Mouse (Mus musculus) MEL (cell line): ENCODE data around the gene Chmp5. TPM values are rescaled to one million over a fixed set of nuclear protein-coding genes. Genes with fewer than 3 reads are reported as not detected.
A peak's percentile ranks its signal among the peaks of the same experiment; 100 is the strongest.

Experiments
- DNase-seq: peaks from one replicate; pipeline ENCODE4 v3.0.0; 2011; ENCODE audit warnings: low read depth, low spot score
- H3K27ac ChIP-seq: 2 replicates; pipeline ENCODE4 v1.5.1; 2012; ENCODE audit warnings: low read depth, mild to moderate bottlenecking, control low read depth, low read length, moderate library complexity; ENCODE audit not compliant: control insufficient read depth
- H3K27me3 ChIP-seq, 2 experiments: fragments of 150-350 bp in 1 of 2; sonication (generic) in 1 of 2; 2 replicates each; pipeline ENCODE4 v1.6.1; 2012; ENCODE audit warnings: low read length in 2 of 2, mild to moderate bottlenecking in 2 of 2, improper control_type of control experiment in 1 of 2, moderate library complexity in 1 of 2; ENCODE audit not compliant: insufficient read depth in 2 of 2, control insufficient read depth in 1 of 2
- H3K36me3 ChIP-seq, 2 experiments: 2 replicates each; pipeline ENCODE4 v1.6.1; 2012 to 2014; ENCODE audit warnings: low read length in 2 of 2, improper control_type of control experiment in 1 of 2, inconsistent platforms in 1 of 2, mild to moderate bottlenecking in 1 of 2; ENCODE audit not compliant: insufficient read depth in 2 of 2, control insufficient read depth in 1 of 2
- H3K4me1 ChIP-seq, 2 experiments: fragments of 150-350 bp in 1 of 2; sonication (generic) in 1 of 2; 2 replicates each; pipeline ENCODE4 v1.6.1; 2012; ENCODE audit warnings: low read length in 2 of 2, improper control_type of control experiment in 1 of 2, mild to moderate bottlenecking in 1 of 2; ENCODE audit not compliant: insufficient read depth in 2 of 2, control insufficient read depth in 1 of 2
- H3K4me3 ChIP-seq, 2 experiments: fragments of 150-350 bp in 1 of 2; sonication (generic) in 1 of 2; 2 replicates each; pipeline ENCODE4 v1.5.1; 2012; ENCODE audit warnings: low read depth in 2 of 2, low read length in 2 of 2, mild to moderate bottlenecking in 2 of 2, moderate library complexity in 2 of 2, control low read depth in 1 of 2, improper control_type of control experiment in 1 of 2; ENCODE audit not compliant: control insufficient read depth in 1 of 2, insufficient read depth in 1 of 2
- H3K79me2 ChIP-seq: 2 replicates; pipeline ENCODE4 v1.6.1; 2012; ENCODE audit warnings: mild to moderate bottlenecking, low read length, moderate library complexity; ENCODE audit not compliant: control insufficient read depth, poor library complexity, insufficient read depth
- H3K9ac ChIP-seq: 2 replicates; pipeline ENCODE4 v1.6.1; 2012; ENCODE audit warnings: low read depth, mild to moderate bottlenecking, control low read depth, low read length, moderate library complexity; ENCODE audit not compliant: control insufficient read depth, poor library complexity, severe bottlenecking
- H3K9me3 ChIP-seq: fragments of 150-350 bp; sonication (generic); replicated peaks from 2 replicates; pipeline ENCODE4 v1.6.1; 2012; ENCODE audit warnings: mild to moderate bottlenecking, low read length, improper control_type of control experiment, moderate library complexity; ENCODE audit not compliant: insufficient read depth
- CHD1 ChIP-seq: IDR thresholded peaks from 2 replicates; pipeline ENCODE4 v1.6.1; 2012; ENCODE audit warnings: low read depth, mild to moderate bottlenecking, inconsistent platforms, low read length, improper control_type of control experiment
- CHD2 ChIP-seq: IDR thresholded peaks from 2 replicates; pipeline ENCODE4 v1.6.1; 2011; ENCODE audit warnings: low read length, improper control_type of control experiment
- E2F4 ChIP-seq: IDR thresholded peaks from 2 replicates; pipeline ENCODE4 v1.6.1; 2011; ENCODE audit warnings: low read depth, low read length, improper control_type of control experiment, borderline replicate concordance
- EP300 ChIP-seq, 2 experiments: IDR thresholded peaks; 2 replicates each; pipeline ENCODE4 v1.6.1; 2011; ENCODE audit warnings: improper control_type of control experiment in 2 of 2, low read length in 2 of 2, low read depth in 1 of 2, mild to moderate bottlenecking in 1 of 2
- JUND ChIP-seq: IDR thresholded peaks from 2 replicates; pipeline ENCODE4 v1.6.1; 2011; ENCODE audit warnings: low read depth, mild to moderate bottlenecking, improper control_type of control experiment, low read length
- MAX ChIP-seq: IDR thresholded peaks from 2 replicates; pipeline ENCODE4 v1.6.1; 2011; ENCODE audit warnings: low read length, improper control_type of control experiment
- MEF2A ChIP-seq: IDR thresholded peaks from 2 replicates; pipeline ENCODE4 v1.6.1; 2014; ENCODE audit warnings: low read depth, mild to moderate bottlenecking, inconsistent platforms, low read length, improper control_type of control experiment; ENCODE audit not compliant: poor library complexity, insufficient replicate concordance, severe bottlenecking; ENCODE audit errors: extremely low read depth
- MXI1 ChIP-seq: IDR thresholded peaks from 2 replicates; pipeline ENCODE4 v1.6.1; 2011; ENCODE audit warnings: mild to moderate bottlenecking, low read depth, low read length, improper control_type of control experiment
- MYC ChIP-seq: IDR thresholded peaks from 2 replicates; pipeline ENCODE4 v1.6.1; 2011; ENCODE audit warnings: low read depth, mild to moderate bottlenecking, low read length, improper control_type of control experiment, moderate library complexity
- POLR2AphosphoS2 ChIP-seq: IDR thresholded peaks from 2 replicates; pipeline ENCODE4 v1.6.1; 2011; ENCODE audit warnings: low read length, improper control_type of control experiment
- POLR2AphosphoS5 ChIP-seq: IDR thresholded peaks from 2 replicates; pipeline ENCODE4 v1.6.1; 2012; ENCODE audit warnings: low read depth, borderline replicate concordance, mild to moderate bottlenecking, inconsistent platforms, low read length, moderate library complexity, mixed read lengths
- SIN3A ChIP-seq: IDR thresholded peaks from 2 replicates; pipeline ENCODE4 v1.6.1; 2012; ENCODE audit warnings: low read length, improper control_type of control experiment, inconsistent platforms
- SMC3 ChIP-seq: IDR thresholded peaks from 2 replicates; pipeline ENCODE4 v1.6.1; 2011; ENCODE audit warnings: low read depth, low read length, improper control_type of control experiment
- TAL1 ChIP-seq: IDR thresholded peaks from 2 replicates; pipeline ENCODE4 v1.6.1; 2012; ENCODE audit warnings: mild to moderate bottlenecking, inconsistent platforms, low read length, moderate library complexity, mixed read lengths
- TCF12 ChIP-seq: IDR thresholded peaks from 2 replicates; pipeline ENCODE4 v1.6.1; 2014; ENCODE audit warnings: low read depth, mild to moderate bottlenecking, inconsistent platforms, low read length, improper control_type of control experiment, moderate library complexity
- USF1 ChIP-seq: IDR thresholded peaks from 2 replicates; pipeline ENCODE4 v1.6.1; 2014; ENCODE audit warnings: low read depth, mild to moderate bottlenecking, inconsistent platforms, low read length, improper control_type of control experiment, moderate library complexity
- USF2 ChIP-seq, 2 experiments: IDR thresholded peaks; 2 replicates each; pipeline ENCODE4 v1.6.1; 2011 to 2012; ENCODE audit warnings: improper control_type of control experiment in 2 of 2, low read length in 2 of 2, borderline replicate concordance in 1 of 2, inconsistent platforms in 1 of 2, low read depth in 1 of 2, mild to moderate bottlenecking in 1 of 2; ENCODE audit not compliant: insufficient read depth in 1 of 2
- ZC3H11A ChIP-seq: IDR thresholded peaks from 2 replicates; pipeline ENCODE4 v1.6.1; 2012; ENCODE audit warnings: low read depth, mild to moderate bottlenecking, inconsistent platforms, low read length, improper control_type of control experiment
- polyA plus RNA-seq, 2 experiments: library from polyadenylated mRNA; stranded (reverse) in 1 of 2; unstranded in 1 of 2; fragments of >175 nt in 1 of 2; fragments of >200 nt in 1 of 2; gene quantifications; 2 replicates each; pipeline versions ENCODE4 v1.2.1 to v1.2.4; 2012; ENCODE audit warnings: low replicate concordance in 2 of 2, low read depth in 1 of 2; ENCODE audit not compliant: insufficient read length in 2 of 2, insufficient read depth in 1 of 2, missing spikeins in 1 of 2
- total RNA-seq: library from RNA; depleted of rRNA; stranded (reverse); fragments of 300-350 nt; gene quantifications from 2 replicates; pipeline ENCODE4 v1.2.3, GENCODE M21; 2012

The Chmp5 gene
- total and polyA plus RNA-seq, 3 experiments = 34.7 to 38.5 TPM; not detected in 1

GRCm38 (mm10) chr4:40948160-40948708, at the start of gene Chmp5, which contains the start of gene Bag1 (continued):
- TF ChIP-seq POLR2AphosphoS2 (peak; percentile 58), JUND (no peak), SIN3A (peak; percentile 94)

DNA sequence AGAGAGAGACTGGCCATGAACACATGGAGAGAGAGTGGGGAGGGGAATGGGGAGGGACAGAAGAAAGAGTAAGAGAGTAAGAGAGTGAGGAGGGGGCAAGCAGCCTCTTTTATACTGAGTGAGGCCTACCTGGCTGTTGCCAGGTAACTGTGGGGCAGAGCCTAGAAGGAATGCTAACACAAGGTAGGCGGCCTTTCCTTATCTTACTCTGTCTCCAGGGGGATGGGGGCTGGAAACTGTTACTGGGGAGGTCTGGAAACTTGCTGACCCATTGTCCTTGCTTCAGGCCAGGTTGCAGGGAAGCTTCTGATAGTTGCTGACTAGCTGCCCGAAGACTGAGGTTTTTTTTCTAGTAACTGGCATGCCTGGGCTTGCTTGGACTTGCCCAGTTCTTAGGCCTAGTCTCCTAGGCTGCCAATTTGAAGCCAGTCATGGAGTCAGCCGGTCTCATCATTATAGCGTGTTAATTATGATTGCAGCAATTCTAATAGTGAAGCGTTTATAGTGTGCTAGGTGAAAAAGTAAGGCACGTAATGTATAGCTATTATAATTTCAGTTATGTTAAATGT, 49.6 kb upstream of the Chmp5 start:
- Histone ChIP-seq H3K27ac (no peak overlapping the region), H3K9me3 (no peaks in the 10 kb centered on the region), H3K27me3 (no peaks in the 10 kb centered on the region), H3K36me3 (no peaks in the 10 kb centered on the region), H3K79me2 (no peaks in the 10 kb centered on the region), H3K9ac (no peak overlapping the region), H3K4me1 (no peaks in the 10 kb centered on the region; a peak in 1 of 4 replicates), H3K4me3 (no peak overlapping the region)
- TF ChIP-seq USF2 (IDR thresholded peaks at IDR 0.05; ENCODE audit: borderline replicate concordance in 1 of 2, insufficient read depth in 1 of 2, low read depth in 1 of 2, low read length in 2 of 2) = no peak
- no peak for TF ChIP-seq SMC3
- no peak for TF ChIP-seq E2F4
- TF ChIP-seq EP300 (IDR thresholded peaks at IDR 0.05; ENCODE audit: low read depth in 1 of 2, low read length in 2 of 2) = no peak
- no peak for TF ChIP-seq JUND
- TF ChIP-seq ZC3H11A = no peak
- no peak for TF ChIP-seq MEF2A
- no peak for DNase-seq

GRCm38 (mm10) chr4:40899264-40899663, 48.9 kb upstream of the Chmp5 start:
- TF ChIP-seq MXI1 = no peak
- TF ChIP-seq TAL1 = no peak
- no peak for TF ChIP-seq CHD1
- TF ChIP-seq E2F4 = no peak
- TF ChIP-seq USF1 = no peak
- no peak for TF ChIP-seq SIN3A
- TF ChIP-seq POLR2AphosphoS5 = no peak
- no peak for TF ChIP-seq MAX
- TF ChIP-seq MYC = no peak
- no peak for TF ChIP-seq TCF12
- no peak for TF ChIP-seq CHD2
- no peak for TF ChIP-seq JUND
- no peak for TF ChIP-seq POLR2AphosphoS2
- no peaks in the 10 kb centered on the region for H3K36me3 ChIP-seq
- no peak overlapping the region for H3K27ac ChIP-seq
- no peaks in the 10 kb centered on the region for H3K79me2 ChIP-seq
- no peaks in the 10 kb centered on the region for H3K9me3 ChIP-seq
- no peak overlapping the region for H3K4me3 ChIP-seq
- no peak for DNase-seq
- H3K9ac ChIP-seq = no peak overlapping the region
- no peaks in the 10 kb centered on the region for H3K27me3 ChIP-seq
- H3K4me1 ChIP-seq = no peaks in the 10 kb centered on the region; a peak in 1 of 4 replicates
